Mouse (Mus musculus) adrenal gland, adult 18-20 months (tissue): ENCODE measurements around the gene Fam168a. TPM values are rescaled to one million over a fixed set of nuclear protein-coding genes. Genes with fewer than 3 reads are reported as not detected.

Experiments used
- DNase-seq, 2 experiments: peaks; one replicate each; pipeline ENCODE4 v3.0.0; 2021 to 2022; ENCODE audit warnings: low spot score in 2 of 2
- microRNA-seq, 2 experiments: library from miRNA; unstranded; fragments of <30 nt; microRNA quantifications; one replicate each; pipeline ENCODE4 v1.2.0; 2021; ENCODE audit warnings: borderline number of aligned reads in 2 of 2
- total RNA-seq, 2 experiments: library from RNA; stranded (reverse); gene quantifications; 1 replicate in 1 of 2; 2 replicates in 1 of 2; pipeline ENCODE4 v1.2.3; 2021

The Fam168a gene
- total RNA-seq, 2 experiments from 2014 or later = 48.1 to 48.4 TPM

GRCm38 (mm10) chr7:100862353-100862752 is 155.9 kb downstream of the Fam168a start:
- DNase-seq = no peak

- peak; percentile 93 to 95 for DNase-seq
Observed at GRCm38 (mm10) chr7:100862828-100863638, 156.6 kb downstream of the Fam168a start, which contains the start of gene Relt. TSS of gene Relt (minus strand) at chr7:100863446.

GRCm38 (mm10) chr7:100866675-100867074 is 160.2 kb downstream of the Fam168a start:
- DNase-seq = peak; percentile 62 to 70

GRCm38 (mm10) chr7:100867561-100867960 is 161.1 kb downstream of the Fam168a start:
- no peak for DNase-seq

GRCm38 (mm10) chr7:100868551-100868950 is 162.1 kb downstream of the Fam168a start:
- no peak for DNase-seq

- DNase-seq = no peak
Observed at GRCm38 (mm10) chr7:100869877-100870629, 163.6 kb downstream of the Fam168a start.

GRCm38 (mm10) chr7:100871355-100871754 is 164.9 kb downstream of the Fam168a start:
- DNase-seq = no peak

GRCm38 (mm10) chr7:100871892-100872291 is 165.5 kb downstream of the Fam168a start:
- peak; percentile 45 for DNase-seq

- DNase-seq = no peak
Observed at GRCm38 (mm10) chr7:100873197-100873596, 166.8 kb downstream of the Fam168a start.

- DNase-seq = no peak
Observed at GRCm38 (mm10) chr7:100875822-100876221, 169.4 kb downstream of the Fam168a start.

- DNase-seq = no peak
Observed at GRCm38 (mm10) chr7:100876293-100876692, 169.9 kb downstream of the Fam168a start.

- DNase-seq = no peak
Observed at GRCm38 (mm10) chr7:100876771-100877170, 170.3 kb downstream of the Fam168a start.

- peak; percentile 54 to 66 for DNase-seq
Observed at GRCm38 (mm10) chr7:100879595-100879994, 173.2 kb downstream of the Fam168a start.

- no peak for DNase-seq
Observed at GRCm38 (mm10) chr7:100881531-100881930, 175.1 kb downstream of the Fam168a start.

- no peak for DNase-seq
Observed at GRCm38 (mm10) chr7:100881950-100882349, 175.5 kb downstream of the Fam168a start.

GRCm38 (mm10) chr7:100884460-100884859 is 178.0 kb downstream of the Fam168a start:
- no peak for DNase-seq

- peak in 1 of 2 experiments; percentile 67 for DNase-seq
Observed at GRCm38 (mm10) chr7:100886535-100886934, 180.1 kb downstream of the Fam168a start.

Small RNAs within 50 kb of the gene (microRNA-seq; reads per million reads assigned to microRNA genes)
- gene Mir3102 = 407 to 503 reads per million in 2 experiments

Other genes with a start within 250 kb of the Fam168a start
- gene Ucp3, start 233.6 kb upstream of the Fam168a start, total RNA-seq = 10 to 100 TPM; 19.5 to 30.1 TPM
- 100 to 1,000 TPM; 218 to 286 TPM for gene Ucp2, start 213.3 kb upstream of the Fam168a start, total RNA-seq
- gene Dnajb13, start 191.7 kb upstream of the Fam168a start, total RNA-seq = under 1 TPM in 1 of 2 experiments, not detected in 1; 0.83 TPM
- gene Coa4, start 169.6 kb upstream of the Fam168a start, total RNA-seq = 10 to 100 TPM in 1 of 2 experiments, 1 to 10 TPM in 1; 8.6 to 13.2 TPM
- gene Rab6a, start 99.2 kb upstream of the Fam168a start, total RNA-seq = 10 to 100 TPM; 81.1 to 81.4 TPM
- 10 to 100 TPM; 53.7 to 73.3 TPM for gene Mrpl48, start 98.3 kb upstream of the Fam168a start, total RNA-seq
- 1 to 10 TPM; 2.9 to 5.2 TPM for gene Plekhb1, start 44.2 kb upstream of the Fam168a start, total RNA-seq
- 1 to 10 TPM; 2.1 to 3.5 TPM for gene Relt, start 156.8 kb downstream of the Fam168a start, total RNA-seq
- 10 to 100 TPM; 50.4 to 79.5 TPM for gene Arhgef17, start 225.5 kb downstream of the Fam168a start, total RNA-seq